Mouse (Mus musculus) small intestine, adult 2 months (tissue): ENCODE results near the gene Lgals3. TPM values are rescaled to one million over a fixed set of nuclear protein-coding genes. Genes with fewer than 3 reads are reported as not detected.

Experiments
- H3K27ac ChIP-seq: fragments of 200-500 bp; 2 replicates; pipeline ENCODE4 v1.5.1; 2012; ENCODE audit warnings: low read depth, low read length, control low read depth, inconsistent platforms; ENCODE audit not compliant: insufficient read depth
- H3K27me3 ChIP-seq: fragments of 200-500 bp; 2 replicates; pipeline ENCODE4 v1.6.1; 2012; ENCODE audit warnings: mild to moderate bottlenecking, moderate library complexity, low read length, inconsistent platforms; ENCODE audit not compliant: control insufficient read depth, insufficient read depth
- H3K36me3 ChIP-seq: fragments of 200-500 bp; 2 replicates; pipeline ENCODE4 v1.6.1; 2012; ENCODE audit warnings: mild to moderate bottlenecking, low read length, control low read depth, inconsistent platforms; ENCODE audit not compliant: control insufficient read depth, insufficient read depth
- H3K4me1 ChIP-seq: fragments of 200-500 bp; 2 replicates; pipeline ENCODE4 v1.6.1; 2012; ENCODE audit warnings: low read length, inconsistent platforms, mixed read lengths; ENCODE audit not compliant: control insufficient read depth, insufficient read depth, insufficient read length
- H3K4me3 ChIP-seq: fragments of 200-500 bp; 2 replicates; pipeline ENCODE4 v1.5.1; 2012; ENCODE audit warnings: low read depth, mild to moderate bottlenecking, control low read depth, inconsistent platforms, low read length, moderate library complexity
- CTCF ChIP-seq: fragments of 200-500 bp; IDR thresholded peaks from 2 replicates; pipeline ENCODE4 v1.5.1; 2012; ENCODE audit warnings: low read depth, mild to moderate bottlenecking, control low read depth, inconsistent platforms, low read length, moderate library complexity, mixed read lengths; ENCODE audit not compliant: insufficient replicate concordance, insufficient read length; ENCODE audit errors: extremely low read depth
- POLR2A ChIP-seq: fragments of 200-500 bp; IDR thresholded peaks from 2 replicates; pipeline ENCODE4 v1.6.1; 2012; ENCODE audit warnings: low read depth, mild to moderate bottlenecking, control low read depth, inconsistent platforms, low read length, moderate library complexity
- WGBS: fragments of 180-500 bp; shearing (Covaris S2); methylation state at CpG from one replicate; pipeline ENCODE4 v1.1.7; 2018; 5-methylcytosine and 5-hydroxymethylcytosine counted together
- polyA plus RNA-seq: library from polyadenylated mRNA; depleted of rRNA; stranded (reverse); fragments of >200 nt; gene quantifications from 2 replicates; pipeline ENCODE4 v1.2.3, GENCODE M21; 2012

Gene Lgals3
- polyA plus RNA-seq, 1 experiment = 1,527 TPM

DNA sequence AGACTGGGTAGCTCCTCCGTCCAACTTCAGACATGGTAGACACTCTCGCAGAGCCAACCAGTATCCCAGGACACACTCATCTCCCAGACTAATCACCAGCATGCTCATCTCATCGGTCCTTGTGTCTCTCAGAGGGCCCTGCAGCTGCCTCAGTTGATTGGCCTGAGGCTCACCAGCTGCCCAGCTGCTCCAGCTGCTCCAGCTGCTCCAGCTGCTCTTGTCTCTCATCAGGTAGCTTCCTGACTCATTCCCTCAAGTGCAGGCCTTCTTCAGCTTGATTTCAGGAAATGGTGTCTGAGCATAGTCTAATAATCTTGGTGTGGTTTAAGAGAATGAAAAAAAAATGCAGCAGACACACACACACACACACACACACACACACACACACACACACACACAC, 10.9 kb upstream of the Lgals3 start:
- no peaks in the 10 kb centered on the region for H3K36me3 ChIP-seq
- H3K27ac ChIP-seq = no peak overlapping the region
- no peak for TF ChIP-seq POLR2A
- TF ChIP-seq CTCF = no peak
- no peak overlapping the region for H3K4me3 ChIP-seq
- peaks cover 21% of the 10 kb centered on the region; the same call in 1 of the 2 replicates for H3K4me1 ChIP-seq
- WGBS = 83% methylated on average over 3 of the region's 3 CpGs
- no peaks in the 10 kb centered on the region for H3K27me3 ChIP-seq

DNA sequence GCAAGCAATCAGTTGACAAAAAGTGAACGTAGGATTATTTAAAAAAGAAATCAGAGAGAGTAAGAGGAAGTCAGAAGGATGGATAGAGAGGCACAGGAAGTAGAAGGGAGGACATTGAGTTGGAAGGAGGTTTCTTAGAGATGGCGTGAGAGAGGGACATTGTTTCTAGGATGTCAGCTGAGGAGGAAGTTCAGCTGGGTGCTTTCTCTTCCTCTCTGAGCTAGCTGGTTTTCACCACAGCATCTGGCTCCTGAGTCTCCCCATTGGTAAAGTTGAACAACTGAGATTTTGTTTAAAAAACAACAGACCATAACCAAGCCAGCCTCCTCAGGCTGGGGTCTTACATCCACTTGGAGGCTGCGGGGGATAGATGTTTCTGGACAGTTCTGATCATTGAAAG, 7.9 kb upstream of the Lgals3 start:
- H3K4me3 ChIP-seq = no peak overlapping the region
- no peak overlapping the region for H3K27ac ChIP-seq
- no peaks in the 10 kb centered on the region for H3K36me3 ChIP-seq
- peaks cover 15% of the 10 kb centered on the region; the same call in 1 of the 2 replicates for H3K4me1 ChIP-seq
- 49% methylated on average over 3 of the region's 3 CpGs for WGBS
- no peaks in the 10 kb centered on the region for H3K27me3 ChIP-seq
- no peak for TF ChIP-seq POLR2A
- TF ChIP-seq CTCF = no peak

DNA sequence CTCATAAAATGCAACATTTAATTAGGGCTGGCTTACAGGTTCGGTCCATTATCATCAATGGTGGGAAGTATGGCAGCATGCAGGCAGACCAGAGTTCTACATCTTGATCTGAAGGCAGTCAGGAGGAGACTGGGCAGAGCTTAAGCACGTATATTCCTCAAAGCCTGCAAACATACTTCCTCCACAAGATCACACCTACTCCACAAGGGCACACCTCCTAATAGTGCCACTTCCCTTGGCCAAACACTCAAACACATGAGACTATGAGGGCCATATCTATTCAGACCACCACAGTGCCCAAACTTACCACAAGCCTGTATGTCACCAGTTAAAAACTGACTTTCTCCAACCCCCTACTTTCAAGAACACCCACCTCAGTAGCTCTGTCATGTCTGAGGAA, 6.1 kb upstream of the Lgals3 start:
- Histone ChIP-seq H3K4me3 (no peak overlapping the region), H3K4me1 (peaks cover 20% of the 10 kb centered on the region; the same call in 1 of the 2 replicates), H3K36me3 (no peaks in the 10 kb centered on the region), H3K27me3 (no peaks in the 10 kb centered on the region), H3K27ac (peak overlapping the region; percentile 23)
- WGBS = 84% methylated on average over 2 of the region's 2 CpGs
- TF ChIP-seq CTCF = no peak

DNA sequence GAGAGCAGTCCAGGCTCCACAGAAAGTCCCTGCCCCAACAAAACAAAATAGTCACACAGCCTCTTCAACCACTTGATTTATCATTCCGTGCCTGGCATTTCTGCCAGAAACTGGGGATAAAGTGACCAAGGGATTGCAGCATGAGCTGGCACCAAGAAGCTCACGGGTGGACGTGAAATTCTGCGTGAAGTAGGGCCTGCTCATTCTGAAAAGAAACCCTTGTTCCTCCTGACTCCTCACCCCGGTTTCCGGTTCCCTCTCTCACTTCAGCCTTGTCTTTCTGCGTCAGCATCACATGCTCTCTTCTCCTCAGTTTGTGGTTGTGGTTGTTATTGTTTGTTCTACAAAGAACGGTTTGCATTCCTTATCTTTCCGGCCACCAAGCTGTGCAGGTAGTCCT, 5.7 kb upstream of the Lgals3 start:
- WGBS = 79% methylated on average over 9 of the region's 9 CpGs
- Histone ChIP-seq H3K27ac (peak overlapping the region; percentile 23), H3K4me3 (no peak overlapping the region), H3K27me3 (no peaks in the 10 kb centered on the region), H3K36me3 (no peaks in the 10 kb centered on the region), H3K4me1 (peaks cover 25% of the 10 kb centered on the region; the same call in 1 of the 2 replicates)
- TF ChIP-seq POLR2A = no peak
- no peak for TF ChIP-seq CTCF

DNA sequence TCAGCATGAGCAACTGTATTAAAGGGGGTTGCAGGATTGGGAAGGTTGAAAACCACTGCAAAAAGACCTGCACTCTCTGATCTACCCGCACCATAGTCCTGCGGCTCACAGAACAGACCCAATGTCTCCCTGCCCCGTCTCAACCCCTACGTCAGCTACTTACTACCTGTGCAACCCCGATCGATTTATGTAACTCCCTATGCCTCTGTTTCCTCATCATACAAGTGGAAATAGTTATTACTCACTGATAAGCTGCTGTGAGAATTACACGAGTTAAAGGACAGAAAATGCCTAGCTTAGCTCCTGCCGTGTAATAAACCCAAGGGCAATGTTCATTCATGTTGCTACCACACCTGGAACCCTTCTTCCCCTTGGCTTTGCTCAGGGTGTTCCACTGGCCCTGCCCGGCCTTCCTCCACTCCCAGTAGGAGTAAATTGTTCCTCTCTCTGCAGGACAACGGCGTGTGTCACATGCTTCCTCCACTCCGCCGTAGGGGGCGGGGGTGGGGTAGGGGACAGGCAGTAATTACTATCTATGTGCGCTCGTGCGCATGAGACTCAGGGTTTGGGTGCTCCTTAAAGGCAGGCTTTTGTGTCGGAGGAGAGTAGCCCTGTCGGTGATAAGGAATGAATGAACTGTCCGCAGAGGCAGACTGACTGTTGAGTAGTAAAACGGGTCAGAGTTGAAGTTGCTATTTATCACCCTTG, 2.7 kb upstream of the Lgals3 start:
- Histone ChIP-seq H3K4me3 (peak overlapping the region; percentile 8; the same call in 1 of the 2 replicates), H3K27me3 (no peaks in the 10 kb centered on the region), H3K36me3 (no peaks in the 10 kb centered on the region), H3K27ac (peak overlapping the region; percentile 98), H3K4me1 (peaks cover 38% of the 10 kb centered on the region; the same call in 1 of the 2 replicates)
- TF ChIP-seq POLR2A = peak; percentile 9; the same call in 1 of the 2 replicates
- no peak for TF ChIP-seq CTCF
- WGBS = 12% methylated on average over 21 of the region's 21 CpGs

DNA sequence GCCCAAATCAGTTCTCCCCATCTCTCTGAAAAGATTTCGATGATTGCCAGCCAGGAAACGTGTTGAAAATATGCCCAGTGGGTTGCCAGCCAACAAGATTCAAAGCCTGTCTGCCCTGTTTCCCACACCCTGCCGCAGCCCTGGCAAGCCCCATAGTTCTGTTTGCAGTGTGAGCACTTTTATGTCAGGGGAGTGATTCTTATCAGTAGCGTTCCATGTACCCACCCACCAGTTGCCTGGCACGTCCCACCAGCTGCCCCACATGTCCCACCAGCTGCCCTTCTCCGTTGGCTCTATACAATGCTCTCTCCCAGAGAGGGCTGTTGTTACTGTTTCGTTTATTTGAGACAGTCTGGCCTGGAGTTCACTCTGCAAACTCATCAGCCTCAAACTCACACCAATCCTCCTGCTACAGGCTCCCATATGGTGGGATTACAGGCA, 650 bp upstream of the Lgals3 start:
- no peak for TF ChIP-seq CTCF
- no peak for TF ChIP-seq POLR2A
- no peak overlapping the region for H3K4me3 ChIP-seq
- no peaks in the 10 kb centered on the region for H3K36me3 ChIP-seq
- H3K27ac ChIP-seq = peak overlapping the region; percentile 98
- 12% methylated on average over 7 of the region's 7 CpGs for WGBS
- H3K27me3 ChIP-seq = no peaks in the 10 kb centered on the region
- peaks cover 49% of the 10 kb centered on the region for H3K4me1 ChIP-seq

DNA sequence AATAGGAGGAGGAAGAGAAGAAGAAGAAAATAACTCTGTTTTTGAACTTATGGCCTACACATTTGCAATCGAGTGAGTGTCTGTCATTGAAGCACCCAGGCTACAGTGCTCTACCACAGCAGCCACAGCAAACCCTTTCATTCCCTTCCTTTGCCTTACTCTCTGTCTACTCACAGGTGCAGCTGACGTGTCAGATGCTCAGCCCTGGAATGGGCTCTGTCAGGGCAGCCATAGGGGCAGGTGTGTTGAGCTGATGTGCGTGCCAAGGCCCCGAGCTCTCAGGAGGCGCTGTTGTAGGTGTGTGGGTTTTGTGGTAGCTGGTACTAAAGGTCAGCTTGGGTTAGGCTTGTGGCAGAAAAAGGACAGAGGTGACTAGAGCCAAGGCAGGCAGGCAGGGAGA, 2.2 kb downstream of the Lgals3 start:
- 47% methylated on average over 5 of the region's 5 CpGs for WGBS
- TF ChIP-seq CTCF (no peak), POLR2A (no peak)
- Histone ChIP-seq H3K27ac (peak overlapping the region; percentile 62), H3K36me3 (no peaks in the 10 kb centered on the region), H3K4me1 (peaks cover 62% of the 10 kb centered on the region), H3K4me3 (no peak overlapping the region), H3K27me3 (no peaks in the 10 kb centered on the region)

DNA sequence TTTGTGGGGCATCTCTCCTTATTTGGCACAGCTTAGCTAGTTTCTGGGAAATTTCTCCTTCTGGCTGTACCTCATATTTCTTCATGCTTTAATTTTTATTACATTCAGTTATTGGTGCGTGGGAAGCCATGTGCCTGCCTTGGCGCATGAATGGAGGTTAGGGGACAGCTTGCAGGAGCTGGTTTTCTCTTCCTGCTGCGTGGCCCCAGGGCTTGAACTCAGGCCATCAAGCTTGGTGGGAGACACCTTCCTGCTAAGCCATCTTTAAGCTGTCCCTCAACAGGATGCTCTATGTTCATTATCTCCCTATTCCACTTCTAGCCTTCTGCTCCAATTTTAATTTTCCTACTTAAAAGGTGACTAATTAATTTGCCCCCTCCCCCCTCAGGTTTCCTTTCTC, 3.2 kb downstream of the Lgals3 start:
- H3K27me3 ChIP-seq = no peaks in the 10 kb centered on the region
- TF ChIP-seq POLR2A (no peak), CTCF (no peak)
- peaks cover 57% of the 10 kb centered on the region for H3K4me1 ChIP-seq
- no peaks in the 10 kb centered on the region for H3K36me3 ChIP-seq
- H3K4me3 ChIP-seq = no peak overlapping the region
- 84% methylated on average over 3 of the region's 3 CpGs for WGBS
- peak overlapping the region; percentile 88 for H3K27ac ChIP-seq
